Mouse (Mus musculus) lung, embryonic 15.5 days (tissue): ENCODE data around the gene Rtcb. TPM values are rescaled to one million over a fixed set of nuclear protein-coding genes. Genes with fewer than 3 reads are reported as not detected.
A peak's percentile ranks its signal among the peaks of the same experiment; 100 is the strongest.

ENCODE experiments used
- ATAC-seq: fragments of 200-750 bp; cut with Nextera tagmentation; 2 replicates; pipeline ENCODE4 v1.8.0; 2017; ENCODE audit warnings: moderate number of reproducible peaks, borderline replicate concordance; ENCODE audit not compliant: low FRiP score, low TSS enrichment; ENCODE audit errors: extremely low read depth
- H3K27ac ChIP-seq: fragments of 300-500 bp; sonication (generic); 2 replicates; pipeline ENCODE4 v1.5.1; 2015; ENCODE audit warnings: moderate library complexity, mild to moderate bottlenecking, inconsistent platforms
- H3K27me3 ChIP-seq: fragments of 300-500 bp; sonication (generic); 2 replicates; pipeline ENCODE4 v1.6.1; 2015; ENCODE audit warnings: inconsistent platforms
- H3K36me3 ChIP-seq: fragments of 300-500 bp; sonication (generic); 2 replicates; pipeline ENCODE4 v1.6.1; 2015; ENCODE audit warnings: inconsistent platforms
- H3K4me1 ChIP-seq: fragments of 300-500 bp; sonication (generic); 2 replicates; pipeline ENCODE4 v1.6.1; 2015; ENCODE audit warnings: inconsistent platforms
- H3K4me2 ChIP-seq: fragments of 300-500 bp; sonication (generic); 2 replicates; pipeline ENCODE4 v1.6.1; 2015; ENCODE audit warnings: inconsistent platforms, mild to moderate bottlenecking, moderate library complexity
- H3K4me3 ChIP-seq: fragments of 300-500 bp; sonication (generic); 2 replicates; pipeline ENCODE4 v1.5.1; 2015; ENCODE audit warnings: mild to moderate bottlenecking, inconsistent platforms
- H3K9ac ChIP-seq: fragments of 300-500 bp; sonication (generic); 2 replicates; pipeline ENCODE4 v1.6.1; 2015; ENCODE audit warnings: inconsistent platforms
- H3K9me3 ChIP-seq: fragments of 300-500 bp; sonication (generic); 2 replicates; pipeline ENCODE4 v1.6.1; 2016; ENCODE audit warnings: inconsistent platforms
- WGBS: fragments of 180-500 bp; shearing (Covaris S2); methylation state at CpG from one replicate; pipeline ENCODE4 v1.1.7; 2015; 5-methylcytosine and 5-hydroxymethylcytosine counted together
- polyA plus RNA-seq: library from polyadenylated mRNA; unstranded; fragments of >200 nt; fragmentation: Nextera tagmentation; extraction: Ambion mirVana; gene quantifications from 2 replicates; pipeline ENCODE4 v1.2.1, GENCODE M21; 2015

Rtcb gene
- polyA plus RNA-seq, 1 experiment from 2014 or later: 194 TPM

DNA sequence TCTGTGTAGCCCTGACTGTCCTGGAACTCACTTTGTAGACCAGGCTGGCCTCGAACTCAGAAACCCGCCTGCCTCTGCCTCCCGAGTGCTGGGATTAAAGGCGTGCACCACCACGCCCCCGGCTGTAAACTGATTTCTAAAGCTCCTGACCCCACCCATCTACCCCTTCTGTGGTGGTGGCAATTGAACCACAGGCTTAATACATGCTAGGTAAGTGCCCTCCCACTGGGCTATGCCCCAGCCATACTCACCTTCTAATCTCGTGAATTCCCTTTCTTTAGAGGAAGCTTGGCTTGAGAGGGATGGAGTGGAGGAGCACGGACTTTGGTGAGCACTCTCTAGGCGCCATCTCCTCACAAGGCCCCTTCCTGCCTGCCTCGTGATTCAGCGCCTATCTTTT is 27.7 kb downstream of the Rtcb start:
- WGBS: 82% methylated on average over 11 of the region's 11 CpGs
- H3K4me2 ChIP-seq: no peak overlapping the region
- H3K9ac ChIP-seq: no peak overlapping the region
- H3K27me3 ChIP-seq: peaks cover 19% of the 10 kb centered on the region
- H3K9me3 ChIP-seq: no peaks in the 10 kb centered on the region
- no peak overlapping the region for H3K27ac ChIP-seq
- H3K4me3 ChIP-seq: no peak overlapping the region
- ATAC-seq: no peak
- peaks cover 20% of the 10 kb centered on the region; the same call in 1 of the 2 replicates for H3K4me1 ChIP-seq
- H3K36me3 ChIP-seq: no peaks in the 10 kb centered on the region

DNA sequence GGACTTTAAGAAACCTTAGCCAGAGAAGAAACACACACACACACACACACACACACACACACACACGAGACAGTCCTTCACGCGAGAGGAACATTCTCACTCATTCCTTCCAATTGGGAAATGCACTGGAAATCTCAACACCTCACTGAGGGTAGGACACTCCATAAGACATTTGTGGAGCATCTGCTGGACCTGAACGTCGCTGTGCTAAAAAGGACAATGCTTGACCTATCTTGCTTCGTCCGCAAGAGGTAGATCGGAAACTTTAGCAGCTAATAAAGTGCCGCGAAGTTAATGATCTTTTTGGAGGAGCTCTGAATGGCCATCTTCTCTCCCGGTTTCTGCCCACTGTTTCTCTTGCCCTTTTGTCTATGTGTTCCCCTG is 28.4 kb downstream of the Rtcb start:
- 39% methylated on average over 11 of the region's 11 CpGs for WGBS
- Histone ChIP-seq H3K9ac (no peak overlapping the region), H3K27me3 (peaks cover 19% of the 10 kb centered on the region), H3K27ac (no peak overlapping the region), H3K36me3 (no peaks in the 10 kb centered on the region), H3K9me3 (no peaks in the 10 kb centered on the region), H3K4me1 (peaks cover 20% of the 10 kb centered on the region; the same call in 1 of the 2 replicates), H3K4me3 (peak overlapping the region; percentile 54), H3K4me2 (peak overlapping the region; percentile 96)
- ATAC-seq: no peak

DNA sequence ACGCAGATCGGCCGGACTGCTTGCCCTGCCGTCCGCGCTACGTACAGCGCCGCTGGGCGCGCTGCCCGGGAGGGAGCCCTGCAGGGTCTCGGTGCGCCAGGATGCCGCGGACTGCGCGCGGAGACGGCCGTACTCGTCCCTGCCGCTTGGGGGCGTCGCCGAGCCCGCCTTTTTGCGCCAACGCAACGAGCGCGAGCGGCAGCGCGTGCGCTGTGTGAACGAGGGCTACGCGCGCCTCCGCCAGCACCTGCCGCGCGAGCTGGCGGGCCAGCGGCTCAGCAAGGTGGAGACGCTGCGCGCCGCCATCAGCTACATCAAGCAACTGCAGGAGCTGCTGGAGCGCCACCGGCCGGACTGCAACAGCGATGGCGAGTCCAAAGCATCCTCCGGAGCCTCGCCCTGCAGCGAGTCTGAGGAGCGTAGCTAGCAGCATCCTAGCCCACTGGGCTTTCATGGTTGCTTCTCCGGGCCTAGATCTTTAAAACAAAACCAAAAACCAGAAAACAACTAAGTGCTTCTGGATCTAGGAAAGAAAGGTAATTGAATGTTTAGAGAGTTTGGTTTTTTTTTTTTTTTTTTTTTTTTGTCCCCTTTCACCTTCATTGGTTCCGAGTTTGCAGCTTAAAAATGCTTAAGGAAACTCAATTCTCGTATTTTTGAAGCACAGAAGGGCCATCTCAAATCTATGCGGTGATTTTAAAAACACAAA is 29.0 kb downstream of the Rtcb start:
- peak; percentile 79 for ATAC-seq
- Histone ChIP-seq H3K4me3 (peak overlapping the region; percentile 54), H3K4me1 (peaks cover 20% of the 10 kb centered on the region; the same call in 1 of the 2 replicates), H3K4me2 (peak overlapping the region; percentile 96), H3K36me3 (no peaks in the 10 kb centered on the region), H3K9ac (peak overlapping the region; percentile 35; the same call in 1 of the 2 replicates), H3K27ac (no peak overlapping the region), H3K27me3 (peaks cover 21% of the 10 kb centered on the region), H3K9me3 (no peaks in the 10 kb centered on the region)
- under 1% methylated on average over 63 of the region's 63 CpGs for WGBS

DNA sequence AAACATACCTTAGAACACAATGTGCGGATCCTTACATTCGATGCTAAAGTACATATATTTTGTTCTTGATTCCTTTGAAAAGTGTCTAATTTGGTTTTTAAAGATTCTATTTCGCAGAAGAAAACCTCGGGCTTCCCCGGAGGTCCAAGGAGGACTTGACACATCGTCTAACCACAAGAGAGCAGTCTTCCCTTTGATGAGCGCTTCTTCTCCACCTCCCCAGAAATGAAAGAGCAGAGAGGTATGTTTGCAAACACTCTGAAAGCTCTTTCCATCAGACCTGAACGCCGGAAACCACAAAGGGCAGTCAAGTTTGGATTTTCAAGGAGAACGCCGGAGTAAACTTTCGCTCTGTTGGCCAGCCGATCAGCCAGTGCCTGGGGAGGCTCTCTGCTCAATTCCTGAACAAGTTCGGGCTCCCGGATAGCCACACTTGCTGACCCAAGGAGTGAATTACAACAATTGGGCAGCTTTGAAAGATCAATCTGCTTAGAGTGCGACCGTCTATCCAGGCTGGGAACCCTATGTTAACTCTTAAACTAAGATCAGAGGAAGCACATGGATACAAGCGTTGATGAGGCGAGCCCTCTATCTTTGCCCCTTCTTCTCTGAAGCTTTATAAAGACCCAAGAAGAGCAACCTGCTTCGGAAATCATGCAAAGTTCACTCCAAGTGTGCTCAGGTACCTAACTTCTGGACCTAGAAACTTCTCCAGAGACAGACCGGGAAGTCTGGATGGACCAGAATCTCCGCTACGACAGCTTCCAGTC is 29.8 kb downstream of the Rtcb start, which contains the start of gene Ascl4:
Gene Ascl4, plus strand, starts transcription at position 6 of the 770 bp plus-strand sequence.
- Histone ChIP-seq H3K4me3 (peak within 1 kb of the TSS; percentile 54), H3K9me3 (no peaks in the 10 kb centered on the region), H3K27ac (no peak within 1 kb of the TSS), H3K4me2 (peak within 1 kb of the TSS; percentile 96), H3K4me1 (peaks cover 20% of the 10 kb centered on the region; the same call in 1 of the 2 replicates), H3K36me3 (no peaks in the 10 kb centered on the region), H3K27me3 (peaks cover 21% of the 10 kb centered on the region), H3K9ac (peak within 1 kb of the TSS; percentile 35; the same call in 1 of the 2 replicates)
- WGBS: 1% methylated on average over 23 of the region's 23 CpGs
- ATAC-seq: peak; percentile 19; the same call in 1 of the 2 replicates

DNA sequence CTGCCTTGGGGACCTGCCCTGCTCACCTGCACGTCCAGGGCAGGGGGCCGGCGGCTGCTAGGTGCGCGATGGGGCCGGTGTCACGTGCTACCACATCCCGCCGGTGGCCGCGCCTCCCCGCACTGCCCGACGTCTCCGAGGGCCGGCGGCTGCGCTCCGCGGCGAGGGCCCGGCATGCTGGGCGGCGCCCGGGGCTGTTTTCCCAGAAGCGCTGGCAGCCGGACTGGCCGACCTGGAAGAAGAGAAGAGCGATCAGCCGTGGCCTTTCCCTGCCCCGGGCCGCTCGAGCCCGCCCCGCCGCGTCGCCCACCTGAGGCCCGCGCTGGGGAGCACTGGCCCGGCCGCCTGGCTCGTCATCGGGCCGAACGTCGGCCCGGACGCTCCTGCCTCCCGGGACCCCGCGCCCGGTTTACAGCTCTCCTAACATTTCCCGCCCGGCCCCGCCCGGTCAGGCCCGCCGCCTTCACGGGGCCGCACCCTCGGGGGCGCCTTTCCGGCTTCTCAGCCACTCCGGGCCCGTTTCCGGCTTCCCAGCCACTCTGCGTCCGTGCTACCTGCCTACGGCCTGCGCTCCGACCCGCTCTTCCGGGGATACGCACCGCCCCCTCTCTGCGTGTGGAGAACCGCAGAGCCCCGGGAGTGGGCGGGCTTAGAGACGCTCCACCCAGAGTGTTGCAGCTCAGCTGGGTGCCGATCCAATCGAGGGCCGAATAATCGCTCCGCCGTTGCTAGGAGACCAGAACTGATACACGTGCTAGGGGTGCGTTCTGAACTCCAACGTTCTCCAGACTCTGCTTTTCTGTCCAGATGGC is 40.9 kb downstream of the Rtcb start, which contains the start of gene Prdm4:
Gene Prdm4, minus strand, starts transcription at position 645 of the 812 bp plus-strand sequence.
- Histone ChIP-seq H3K27me3 (no peaks in the 10 kb centered on the region; the same call in 1 of the 2 replicates), H3K9me3 (no peaks in the 10 kb centered on the region), H3K4me2 (peak within 1 kb of the TSS; percentile 83), H3K4me3 (peak within 1 kb of the TSS; percentile 96), H3K27ac (peak within 1 kb of the TSS; percentile 88), H3K9ac (peak within 1 kb of the TSS; percentile 81), H3K36me3 (peaks cover 25% of the 10 kb centered on the region), H3K4me1 (peaks cover 14% of the 10 kb centered on the region)
- under 1% methylated on average over 89 of the region's 90 CpGs for WGBS
- peak; percentile 100 for ATAC-seq

Other genes starting within 250 kb of the Rtcb start
- 87.2 and 87.3 TPM in 2 replicates for gene Pwp1, start 128.3 kb downstream of the Rtcb start, polyA plus RNA-seq
- gene Prdm4, start 40.7 kb downstream of the Rtcb start, polyA plus RNA-seq: 13.8 and 14.1 TPM in 2 replicates
- 0.19 and 0.33 TPM in 2 replicates for gene Ascl4, start 30.1 kb downstream of the Rtcb start, polyA plus RNA-seq
- 0.13 and 0.22 TPM in 2 replicates for gene Bpifc, start 54.1 kb upstream of the Rtcb start, polyA plus RNA-seq
- gene Fbxo7, start 64.1 kb upstream of the Rtcb start, polyA plus RNA-seq: 22.9 and 26.4 TPM in 2 replicates